Mouse (Mus musculus): ENCODE data around the gene Bcas3. TPM values are rescaled to one million over a fixed set of nuclear protein-coding genes. Genes with fewer than 3 reads are reported as not detected.

Bcas3 gene
- polyA plus RNA-seq, 1 experiment from 2014 or later = 27.7 TPM

- H3K36me3 ChIP-seq (replicated peaks) = no peaks in the 10 kb centered on the region
- WGBS = 14% methylated on average over 16 of the region's 16 CpGs
- DNase-seq (ENCODE audit: low spot score) = peak; percentile 28
- peak overlapping the region; percentile 46 for H3K4me3 ChIP-seq
- peak overlapping the region; percentile 81 for H3K27ac ChIP-seq (replicated peaks)
- peaks cover 73% of the 10 kb centered on the region for H3K27me3 ChIP-seq (replicated peaks; ENCODE audit: low read depth, poor library complexity, severe bottlenecking)
- H3K4me1 ChIP-seq = peaks cover 64% of the 10 kb centered on the region
- H3K9me3 ChIP-seq = no peaks in the 10 kb centered on the region
These were observed 172.0 kb downstream of the Bcas3 start for GRCm38 (mm10) chr11:85524841-85525500.

DNA sequence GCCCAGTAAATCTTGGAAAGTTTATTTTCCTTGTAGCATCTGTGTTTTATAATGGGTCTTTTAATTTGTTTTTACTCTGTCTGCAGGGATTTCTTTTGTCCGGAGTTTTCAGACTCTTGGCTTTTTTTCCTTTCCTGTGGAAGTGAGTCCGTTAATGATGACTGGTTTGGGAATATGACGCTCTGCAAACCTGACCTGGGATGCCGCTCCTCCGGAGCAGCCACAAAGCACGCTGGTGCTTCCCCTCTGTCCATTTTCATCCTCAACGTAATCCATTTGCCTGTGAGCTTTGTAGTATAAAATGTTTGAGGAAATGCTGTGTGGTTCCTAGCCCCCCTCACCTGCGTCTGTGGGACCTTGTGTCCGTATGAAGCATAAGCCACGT is 172.5 kb downstream of the Bcas3 start:
- Histone ChIP-seq H3K27me3 (replicated peaks; ENCODE audit: low read depth, poor library complexity, severe bottlenecking) (peaks cover 68% of the 10 kb centered on the region), H3K27ac (replicated peaks) (peak overlapping the region; percentile 81), H3K4me3 (peak overlapping the region; percentile 29), H3K36me3 (replicated peaks) (no peaks in the 10 kb centered on the region), H3K9me3 (no peaks in the 10 kb centered on the region), H3K4me1 (peaks cover 58% of the 10 kb centered on the region)
- no peak for DNase-seq (ENCODE audit: low spot score)
- 30% methylated on average over 10 of the region's 10 CpGs for WGBS

DNA sequence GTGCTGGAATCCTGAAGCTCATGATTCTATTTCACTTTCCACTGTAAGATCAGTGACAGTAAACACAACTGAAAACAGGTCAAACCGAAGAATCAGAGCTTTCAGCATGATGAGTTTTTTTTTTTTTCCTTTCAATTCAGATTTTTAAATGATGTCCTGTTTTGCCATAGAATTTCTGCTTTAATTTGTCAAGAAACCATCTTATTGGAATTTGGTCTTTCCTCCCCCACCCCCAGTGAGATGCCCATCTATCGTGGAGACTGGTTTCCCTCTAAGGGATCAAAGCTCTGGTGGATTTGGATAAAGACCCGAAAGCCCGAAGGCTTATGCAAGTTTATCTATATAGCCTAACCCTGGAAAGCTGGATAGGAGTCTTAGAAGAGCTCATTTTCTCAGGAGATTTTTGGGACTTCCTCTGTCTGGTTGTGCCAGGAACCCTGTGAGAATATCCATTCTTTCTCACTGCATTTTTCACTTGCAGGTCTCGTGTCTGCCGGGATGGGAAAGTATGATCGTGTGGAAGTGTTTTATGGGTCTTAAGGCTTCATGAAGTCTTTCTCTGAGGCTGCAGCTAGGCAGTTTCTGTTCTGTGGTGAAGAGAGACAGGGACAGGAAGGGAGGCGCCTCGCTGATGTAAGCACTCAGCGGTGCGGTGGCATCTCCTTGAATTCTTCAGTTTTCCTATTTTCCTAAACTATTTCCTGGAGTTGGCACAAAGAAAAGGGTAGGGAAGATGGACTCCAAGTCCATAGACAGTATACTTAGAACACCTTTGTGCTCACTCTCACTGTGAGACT is 173.2 kb downstream of the Bcas3 start:
- no peak for DNase-seq (ENCODE audit: low spot score)
- peak overlapping the region; percentile 81 for H3K27ac ChIP-seq (replicated peaks)

GRCm38 (mm10) chr11:85527261-85527660 is 174.3 kb downstream of the Bcas3 start:
- Histone ChIP-seq H3K27me3 (replicated peaks; ENCODE audit: low read depth, poor library complexity, severe bottlenecking) (peaks cover 58% of the 10 kb centered on the region), H3K27ac (replicated peaks) (peak overlapping the region; percentile 65; the same call in 1 of the 2 replicates), H3K4me1 (peaks cover 60% of the 10 kb centered on the region), H3K9me3 (no peaks in the 10 kb centered on the region), H3K36me3 (replicated peaks) (no peaks in the 10 kb centered on the region), H3K4me3 (no peak overlapping the region)
- no peak for DNase-seq (ENCODE audit: low spot score)
- WGBS = 18% methylated on average over 5 of the region's 5 CpGs

More for the DNA sequence above, 173.2 kb downstream of the Bcas3 start:
- H3K4me1 ChIP-seq = peaks cover 53% of the 10 kb centered on the region
- H3K9me3 ChIP-seq = no peaks in the 10 kb centered on the region
- 40% methylated on average over 11 of the region's 11 CpGs for WGBS
- peak overlapping the region; percentile 29; the same call in 1 of the 2 replicates for H3K4me3 ChIP-seq
- H3K36me3 ChIP-seq (replicated peaks) = no peaks in the 10 kb centered on the region
- H3K27me3 ChIP-seq (replicated peaks; ENCODE audit: low read depth, poor library complexity, severe bottlenecking) = peaks cover 66% of the 10 kb centered on the region

DNA sequence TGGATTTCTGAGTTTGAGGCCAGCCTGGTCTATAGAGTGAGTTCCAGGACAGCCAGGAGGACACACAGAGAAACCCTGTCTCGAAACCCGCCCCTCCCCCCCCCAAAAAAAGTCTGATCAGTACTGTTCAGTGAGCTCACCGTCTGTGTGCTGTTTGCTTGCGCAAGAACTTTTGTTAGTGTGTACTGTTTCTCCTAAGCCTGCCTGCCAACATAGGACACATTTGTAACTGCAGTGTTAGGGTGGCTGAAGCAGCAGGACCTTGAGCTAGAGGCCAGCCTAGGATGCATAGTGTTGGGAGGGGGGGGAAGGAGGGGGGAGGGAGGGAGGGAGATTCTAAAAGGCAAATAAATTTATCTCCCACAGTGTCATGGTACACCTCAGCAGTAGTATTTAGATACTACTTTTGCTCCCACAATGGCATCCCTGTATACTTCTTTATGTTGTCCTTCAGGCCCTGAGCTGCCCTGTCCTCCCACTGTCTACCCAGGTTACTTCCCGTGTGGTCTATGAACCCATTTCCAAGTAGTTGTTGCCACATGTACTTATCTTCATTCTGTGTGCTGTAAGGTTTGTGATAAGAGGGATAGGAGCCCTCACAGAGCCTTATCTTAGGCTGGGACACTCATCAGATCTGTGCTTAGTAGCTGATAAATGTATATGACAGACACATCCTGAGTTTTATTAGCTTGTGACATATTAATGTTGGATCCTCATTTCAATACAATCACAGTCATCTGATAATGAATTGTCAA is 176.7 kb downstream of the Bcas3 start:
- DNase-seq (ENCODE audit: low spot score) = no peak

GRCm38 (mm10) chr11:85540989-85541388 is 188.0 kb downstream of the Bcas3 start:
- Histone ChIP-seq H3K4me3 (no peak overlapping the region), H3K27ac (replicated peaks) (no peak overlapping the region), H3K36me3 (replicated peaks) (no peaks in the 10 kb centered on the region), H3K27me3 (replicated peaks; ENCODE audit: low read depth, poor library complexity, severe bottlenecking) (no peaks in the 10 kb centered on the region), H3K9me3 (no peaks in the 10 kb centered on the region), H3K4me1 (peaks cover 5% of the 10 kb centered on the region; the same call in 1 of the 2 replicates)
- 87% methylated on average over 4 of the region's 4 CpGs for WGBS
- no peak for DNase-seq (ENCODE audit: low spot score)

More for the DNA sequence above, 176.7 kb downstream of the Bcas3 start:
- Histone ChIP-seq H3K4me3 (no peak overlapping the region), H3K27me3 (replicated peaks; ENCODE audit: low read depth, poor library complexity, severe bottlenecking) (peaks cover 46% of the 10 kb centered on the region), H3K27ac (replicated peaks) (no peak overlapping the region), H3K4me1 (peaks cover 44% of the 10 kb centered on the region), H3K9me3 (no peaks in the 10 kb centered on the region), H3K36me3 (replicated peaks) (no peaks in the 10 kb centered on the region)
- WGBS = 79% methylated on average over 5 of the region's 5 CpGs

- WGBS = 86% methylated on average over 4 of the region's 4 CpGs
- no peaks in the 10 kb centered on the region for H3K36me3 ChIP-seq (replicated peaks)
- H3K27ac ChIP-seq (replicated peaks) = no peak overlapping the region
These were observed 190.3 kb downstream of the Bcas3 start for GRCm38 (mm10) chr11:85543311-85543710.

DNA sequence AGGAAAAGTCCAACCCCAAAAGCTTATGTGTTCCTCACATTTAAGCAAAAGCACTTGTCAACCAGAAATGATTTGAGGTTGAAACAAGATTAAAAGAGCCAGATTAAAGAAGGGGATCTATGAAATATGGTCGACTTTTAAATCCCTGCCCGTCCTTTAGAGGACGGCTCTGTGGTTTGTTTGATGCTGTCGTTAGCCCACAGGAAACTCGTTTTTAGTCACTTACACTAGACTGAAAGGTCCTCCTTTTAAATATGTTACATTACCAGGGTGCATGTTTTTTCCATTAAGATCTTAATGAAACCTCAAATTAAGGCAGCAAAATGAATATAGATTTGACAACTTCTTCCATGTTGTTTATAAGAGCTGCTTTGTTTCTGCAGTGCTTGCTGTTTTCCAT is 192.6 kb downstream of the Bcas3 start:
- H3K27me3 ChIP-seq (replicated peaks; ENCODE audit: low read depth, poor library complexity, severe bottlenecking) = no peaks in the 10 kb centered on the region
- H3K9me3 ChIP-seq = no peaks in the 10 kb centered on the region
- H3K36me3 ChIP-seq (replicated peaks) = no peaks in the 10 kb centered on the region
- WGBS = 65% methylated on average over 5 of the region's 5 CpGs
- peaks cover 8% of the 10 kb centered on the region for H3K4me1 ChIP-seq
- DNase-seq (ENCODE audit: low spot score) = no peak
- H3K4me3 ChIP-seq = no peak overlapping the region
- no peak overlapping the region for H3K27ac ChIP-seq (replicated peaks)

More at GRCm38 (mm10) chr11:85543311-85543710, 190.3 kb downstream of the Bcas3 start:
- H3K9me3 ChIP-seq = no peaks in the 10 kb centered on the region
- no peaks in the 10 kb centered on the region for H3K27me3 ChIP-seq (replicated peaks; ENCODE audit: low read depth, poor library complexity, severe bottlenecking)
- DNase-seq (ENCODE audit: low spot score) = no peak
- peaks cover 8% of the 10 kb centered on the region for H3K4me1 ChIP-seq
- no peak overlapping the region for H3K4me3 ChIP-seq

DNA sequence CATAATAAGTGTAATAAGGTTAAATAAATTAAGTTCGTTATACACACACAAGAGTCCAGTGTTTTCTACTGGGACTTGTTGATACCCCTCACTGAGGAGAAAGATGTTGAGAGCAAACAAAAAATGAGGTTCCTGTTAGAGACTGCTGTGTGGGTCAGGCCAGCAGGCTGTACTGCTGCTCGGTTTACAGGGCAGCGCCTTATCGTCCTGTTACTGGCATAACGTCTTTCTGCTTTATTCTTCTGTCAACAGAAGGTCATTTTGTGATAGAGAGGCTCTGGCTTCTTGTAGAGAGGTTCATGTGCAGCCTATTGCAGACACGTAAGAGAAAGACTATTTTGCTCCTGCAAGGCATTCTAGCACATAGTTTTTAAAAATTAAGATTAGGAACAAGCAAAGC is 195.0 kb downstream of the Bcas3 start:
- no peak for DNase-seq (ENCODE audit: low spot score)
- Histone ChIP-seq H3K9me3 (no peaks in the 10 kb centered on the region), H3K27ac (replicated peaks) (no peak overlapping the region), H3K4me1 (peaks cover 3% of the 10 kb centered on the region; the same call in 1 of the 2 replicates), H3K36me3 (replicated peaks) (no peaks in the 10 kb centered on the region), H3K27me3 (replicated peaks; ENCODE audit: low read depth, poor library complexity, severe bottlenecking) (no peaks in the 10 kb centered on the region), H3K4me3 (no peak overlapping the region)
- WGBS = 70% methylated on average over 6 of the region's 6 CpGs

DNA sequence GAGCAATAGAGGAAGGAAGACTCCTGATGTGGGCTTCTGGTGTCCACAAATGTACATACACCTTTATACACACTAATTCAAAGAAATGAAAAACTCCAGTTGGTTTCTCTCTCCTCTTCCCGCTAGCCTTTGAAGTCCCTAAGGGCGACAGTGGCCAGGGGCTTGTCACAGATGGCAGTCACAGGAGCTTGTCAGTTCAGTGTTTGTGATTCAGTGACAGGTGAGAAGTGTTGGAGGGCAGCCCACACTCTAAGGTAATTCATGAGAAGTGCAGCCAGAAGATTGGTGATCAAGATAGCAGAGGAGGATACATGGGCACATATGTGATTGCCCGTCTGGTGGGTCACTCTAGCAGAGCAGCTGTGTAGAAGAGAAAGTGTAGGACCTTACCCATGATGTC is 196.7 kb downstream of the Bcas3 start:
- 81% methylated on average over 3 of the region's 3 CpGs for WGBS
- Histone ChIP-seq H3K36me3 (replicated peaks) (no peaks in the 10 kb centered on the region), H3K27ac (replicated peaks) (no peak overlapping the region), H3K9me3 (no peaks in the 10 kb centered on the region), H3K27me3 (replicated peaks; ENCODE audit: low read depth, poor library complexity, severe bottlenecking) (no peaks in the 10 kb centered on the region), H3K4me1 (peaks cover 3% of the 10 kb centered on the region; the same call in 1 of the 2 replicates), H3K4me3 (no peak overlapping the region)
- DNase-seq (ENCODE audit: low spot score) = no peak

- Histone ChIP-seq H3K27ac (replicated peaks) (no peak overlapping the region), H3K36me3 (replicated peaks) (no peaks in the 10 kb centered on the region), H3K4me1 (peaks cover 9% of the 10 kb centered on the region; the same call in 1 of the 2 replicates), H3K9me3 (no peaks in the 10 kb centered on the region), H3K27me3 (replicated peaks; ENCODE audit: low read depth, poor library complexity, severe bottlenecking) (no peaks in the 10 kb centered on the region), H3K4me3 (no peak overlapping the region)
- WGBS = 74% methylated on average over 1 of the region's 1 CpGs
- no peak for DNase-seq (ENCODE audit: low spot score)
These were observed 202.1 kb downstream of the Bcas3 start for GRCm38 (mm10) chr11:85555066-85555465.

GRCm38 (mm10) chr11:85555721-85556120 is 202.8 kb downstream of the Bcas3 start:
- Histone ChIP-seq H3K36me3 (replicated peaks) (no peaks in the 10 kb centered on the region; the same call in 1 of the 2 replicates), H3K27ac (replicated peaks) (no peak overlapping the region), H3K4me3 (no peak overlapping the region), H3K9me3 (no peaks in the 10 kb centered on the region), H3K4me1 (peaks cover 9% of the 10 kb centered on the region; the same call in 1 of the 2 replicates), H3K27me3 (replicated peaks; ENCODE audit: low read depth, poor library complexity, severe bottlenecking) (no peaks in the 10 kb centered on the region)
- DNase-seq (ENCODE audit: low spot score) = no peak
- WGBS = 86% methylated on average over 2 of the region's 2 CpGs
